Mouse (Mus musculus) left cerebral cortex, postnatal 14 days (tissue): ENCODE data around the gene Eci1. TPM values are rescaled to one million over a fixed set of nuclear protein-coding genes. Genes with fewer than 3 reads are reported as not detected.
"Not testable (repeated sequence)": the region's sequence is repeated elsewhere in the genome, so short reads cannot be mapped to it uniquely, and the experiment has no call there.

Experiments used
- DNase-seq, 2 experiments: peaks; one replicate each; pipeline ENCODE4 v3.0.0; 2021 to 2022; ENCODE audit warnings: low spot score in 2 of 2, mixed read lengths in 1 of 2
- intact Hi-C: fragments of 180-260 bp; cut with DNase I; formaldehyde crosslinking; loops from one replicate; pipeline ENCODE4 v1.15.1; 2025
- total RNA-seq, 2 experiments: library from RNA; stranded (reverse); gene quantifications; 2 replicates each; pipeline ENCODE4 v1.2.3; 2021

The Eci1 gene
- total RNA-seq, 2 experiments from 2014 or later, result 22.3 to 22.4 TPM

- no peak for DNase-seq
- intact Hi-C loops, result no loop called here
Observed at GRCm38 (mm10) chr17:24429201-24429983, 3.0 kb downstream of the Eci1 start.

- DNase-seq, result peak; percentile 54 to 62
- intact Hi-C loops, result no loop called here
Observed at GRCm38 (mm10) chr17:24437016-24437415, 10.6 kb downstream of the Eci1 start.

- DNase-seq, result no peak
- intact Hi-C loops, result no loop called here
Observed at GRCm38 (mm10) chr17:24440377-24440776, 13.9 kb downstream of the Eci1 start.

GRCm38 (mm10) chr17:24441148-24441547, 14.7 kb downstream of the Eci1 start:
- DNase-seq, result no peak
- intact Hi-C loops, result no loop called here

- DNase-seq, result no peak
- intact Hi-C loops, result no loop called here
Observed at GRCm38 (mm10) chr17:24442107-24442506, 15.7 kb downstream of the Eci1 start.

- intact Hi-C loops, result no loop called here
- DNase-seq, result no peak
Observed at GRCm38 (mm10) chr17:24442632-24443155, 16.3 kb downstream of the Eci1 start, which contains the start of gene Dnase1l2. Dnase1l2 (minus strand) TSS chr17:24443105.

GRCm38 (mm10) chr17:24443409-24443808, 17.0 kb downstream of the Eci1 start:
- DNase-seq, result peak in 1 of 2 experiments; percentile 51
- intact Hi-C loops, result no loop called here

GRCm38 (mm10) chr17:24446590-24446989, 20.1 kb downstream of the Eci1 start:
- intact Hi-C loops, result no loop called here
- DNase-seq, result no peak

GRCm38 (mm10) chr17:24449507-24449906, 23.1 kb downstream of the Eci1 start:
- intact Hi-C loops, result no loop called here
- no peak for DNase-seq

- DNase-seq, result no peak
- intact Hi-C loops, result no loop called here
Observed at GRCm38 (mm10) chr17:24451220-24451619, 24.8 kb downstream of the Eci1 start.

- intact Hi-C loops, result no loop called here
- DNase-seq, result no peak
Observed at GRCm38 (mm10) chr17:24453372-24453771, 26.9 kb downstream of the Eci1 start.

GRCm38 (mm10) chr17:24454218-24454755, 27.8 kb downstream of the Eci1 start:
- DNase-seq, result no peak
- intact Hi-C loops, result no loop called here

- peak; percentile 99 for DNase-seq
- intact Hi-C loops, result no loop called here
Observed at GRCm38 (mm10) chr17:24454756-24455522, 28.5 kb downstream of the Eci1 start.

- DNase-seq, intact Hi-C loops: not testable (repeated sequence)
Observed at GRCm38 (mm10) chr17:24455523-24456206, 29.2 kb downstream of the Eci1 start.

- DNase-seq, result no peak
- intact Hi-C loops, result no loop called here
Observed at GRCm38 (mm10) chr17:24461580-24461979, 35.1 kb downstream of the Eci1 start.

GRCm38 (mm10) chr17:24462932-24463331, 36.5 kb downstream of the Eci1 start:
- intact Hi-C loops, result no loop called here
- DNase-seq, result no peak

- intact Hi-C loops, result no loop called here
- DNase-seq, result no peak
Observed at GRCm38 (mm10) chr17:24463374-24464133, 37.1 kb downstream of the Eci1 start.

GRCm38 (mm10) chr17:24468636-24469246, 42.3 kb downstream of the Eci1 start:
- intact Hi-C loops, result no loop called here

More at GRCm38 (mm10) chr17:24468636-24469246, 42.3 kb downstream of the Eci1 start:
- DNase-seq, result no peak
